ENCODE assay signal across 11 mouse cellular contexts in the genomic region with DNA sequence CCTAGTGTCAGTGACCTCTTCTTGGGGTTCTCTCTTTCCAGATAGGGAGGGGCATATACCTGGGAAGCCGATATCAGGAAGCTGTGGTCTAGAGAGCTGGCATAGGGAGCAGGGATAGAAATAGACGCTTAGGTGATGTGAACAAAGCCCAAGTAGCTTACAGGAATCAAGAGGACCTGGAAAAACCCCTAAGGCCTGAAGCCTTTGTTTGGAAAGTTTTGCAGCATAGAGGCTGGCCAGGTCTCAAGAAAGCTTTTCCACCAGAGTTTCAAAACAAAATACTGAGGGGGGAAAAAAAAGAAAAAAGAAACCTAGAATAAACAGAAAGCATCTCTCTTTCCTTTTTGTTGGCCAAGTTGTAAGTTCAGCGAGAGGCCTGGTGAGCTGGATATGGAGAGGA.
DNase-seq lines count a peak whose midpoint lies in the region; ATAC-seq and TF ChIP-seq lines count a peak whose summit lies in the region.
"Had no signal": no experiment of that assay in that cellular context is flagged by ENCODE, and none has a peak within 500 bp of the region (broad histone marks: within the 10 kb centered on the region; RNA-seq: fewer than 3 reads in every experiment).

No protein-coding gene starts in this region.

- H3K36me3 ChIP-seq in heart, adult 2 months (ENCODE audit: control insufficient read depth, insufficient read depth, low read length) = peaks cover 6% of the 10 kb centered on the region; the same call in 1 of the 2 replicates
- no peaks in the 10 kb centered on the region for H3K36me3 ChIP-seq in limb, embryonic 12.5 days
- H3K36me3 ChIP-seq in limb, embryonic 10.5 days = no peaks in the 10 kb centered on the region
- no peaks in the 10 kb centered on the region for H3K36me3 ChIP-seq in ES-Bruce4 (ENCODE audit: control insufficient read depth, insufficient read depth, low read length, poor library complexity, severe bottlenecking)
- H3K36me3 ChIP-seq in heart, embryonic 16.5 days (ENCODE audit: control insufficient read depth, insufficient read depth) = no peaks in the 10 kb centered on the region
- no peaks in the 10 kb centered on the region for H3K36me3 ChIP-seq in forebrain, embryonic 12.5 days (replicated peaks)

- H3K27ac ChIP-seq in heart, adult 2 months = peak overlapping the region; percentile 90
- H3K27ac ChIP-seq in limb, embryonic 12.5 days = peak overlapping the region; percentile 53; the same call in 1 of the 2 replicates
- H3K27ac ChIP-seq in limb, embryonic 10.5 days = no peak overlapping the region
- H3K27ac ChIP-seq in ES-Bruce4 (ENCODE audit: insufficient read depth, low read length) = peak overlapping the region; percentile 66
- peak overlapping the region; percentile 93 for H3K27ac ChIP-seq in heart, embryonic 16.5 days (ENCODE audit: low read length)
- H3K27ac ChIP-seq in forebrain, embryonic 12.5 days = no peak overlapping the region

- no peak overlapping the region for H3K4me3 ChIP-seq in heart, adult 2 months
- no peak overlapping the region for H3K4me3 ChIP-seq in limb, embryonic 12.5 days (replicated peaks)
- H3K4me3 ChIP-seq in limb, embryonic 10.5 days = no peak overlapping the region
- no peak overlapping the region for H3K4me3 ChIP-seq in ES-Bruce4 (ENCODE audit: low read depth, low read length)
- H3K4me3 ChIP-seq in heart, embryonic 16.5 days (ENCODE audit: low read length) = no peak overlapping the region
- H3K4me3 ChIP-seq in forebrain, embryonic 12.5 days (replicated peaks) = no peak overlapping the region

- no peak for TF ChIP-seq POLR2A in heart, adult 2 months (IDR thresholded peaks at IDR 0.05; ENCODE audit: insufficient read depth, low read depth, low read length)
- no peak for TF ChIP-seq POLR2A in ES-Bruce4 (IDR thresholded peaks at IDR 0.05; ENCODE audit: insufficient read depth, low read length)

- 40% methylated on average over 3 of the region's 3 CpGs for WGBS in heart, adult 2 months
- 94% methylated on average over 3 of the region's 3 CpGs for WGBS in limb, embryonic 12.5 days
- WGBS in limb, embryonic 10.5 days = 81% methylated on average over 3 of the region's 3 CpGs
- WGBS in heart, embryonic 16.5 days = 59% methylated on average over 3 of the region's 3 CpGs
- 88% methylated on average over 3 of the region's 3 CpGs for WGBS in forebrain, embryonic 12.5 days

- H3K9me3 ChIP-seq in limb, embryonic 12.5 days = no peaks in the 10 kb centered on the region
- no peaks in the 10 kb centered on the region for H3K9me3 ChIP-seq in limb, embryonic 10.5 days (replicated peaks)
- H3K9me3 ChIP-seq in ES-Bruce4 (replicated peaks; ENCODE audit: control insufficient read depth, insufficient read depth, low read length, poor library complexity, severe bottlenecking) = no peaks in the 10 kb centered on the region
- peaks cover 4% of the 10 kb centered on the region; the same call in 1 of the 2 replicates for H3K9me3 ChIP-seq in heart, embryonic 16.5 days (replicated peaks; ENCODE audit: control insufficient read depth, low read length)
- no peaks in the 10 kb centered on the region for H3K9me3 ChIP-seq in forebrain, embryonic 12.5 days

- intact Hi-C loops in heart, adult 2 months (cut with DNase I) = loop anchor here (5.0 kb wide), 1 partner anchor 59 kb away; no protein-coding TSS in a partner anchor

- DNase-seq in heart, adult 2 months = no peak
- no peak for DNase-seq in heart, adult 8-10 months (ENCODE audit: low spot score)
- no peak for DNase-seq in limb, embryonic 10.5 days (ENCODE audit: low spot score)
- DNase-seq in spleen, postnatal 4 days (ENCODE audit: low spot score in 2 of 2) = no peak
- DNase-seq: B cell, adult 2 months; cerebellum, postnatal 14 days; kidney, adult 11 months had no signal

- H3K4me2 ChIP-seq in limb, embryonic 12.5 days = no peak overlapping the region
- peak overlapping the region; percentile 38 for H3K4me2 ChIP-seq in heart, embryonic 16.5 days (ENCODE audit: low read depth, low read length)
- H3K4me2 ChIP-seq in forebrain, embryonic 12.5 days = no peak overlapping the region

- ATAC-seq in limb, embryonic 12.5 days (ENCODE audit: insufficient number of reproducible peaks, insufficient read depth, low FRiP score, low TSS enrichment, low read depth) = no peak
- ATAC-seq in heart, embryonic 16.5 days (replicated peaks; ENCODE audit: extremely low read depth, insufficient read depth, low FRiP score) = no peak
- ATAC-seq in forebrain, embryonic 12.5 days (ENCODE audit: low FRiP score) = no peak

- H3K9ac ChIP-seq in heart, adult 2 months (ENCODE audit: low read depth, low read length) = no peak overlapping the region
- H3K9ac ChIP-seq in limb, embryonic 12.5 days (replicated peaks) = no peak overlapping the region
- no peak overlapping the region for H3K9ac ChIP-seq in ES-Bruce4 (ENCODE audit: low read depth, poor library complexity, severe bottlenecking)
- no peak overlapping the region for H3K9ac ChIP-seq in heart, embryonic 16.5 days (ENCODE audit: low read length)
- H3K9ac ChIP-seq in forebrain, embryonic 12.5 days = no peak overlapping the region

- no peaks in the 10 kb centered on the region for H3K79me2 ChIP-seq in heart, adult 2 months (replicated peaks; ENCODE audit: control insufficient read depth, insufficient read depth, low read length)

- TF ChIP-seq EP300 in heart, adult 2 months (IDR thresholded peaks at IDR 0.05; ENCODE audit: insufficient read depth, low read depth, low read length) = no peak
- no peak for TF ChIP-seq EP300 in ES-Bruce4 (IDR thresholded peaks at IDR 0.05; ENCODE audit: insufficient read depth, low read depth, low read length)

- H3K27me3 ChIP-seq in heart, adult 2 months (ENCODE audit: control insufficient read depth, insufficient read depth, low read length) = no peaks in the 10 kb centered on the region
- H3K27me3 ChIP-seq in limb, embryonic 12.5 days = no peaks in the 10 kb centered on the region
- H3K27me3 ChIP-seq in limb, embryonic 10.5 days (ENCODE audit: low read depth, poor library complexity, severe bottlenecking) = no peaks in the 10 kb centered on the region
- H3K27me3 ChIP-seq in ES-Bruce4 (ENCODE audit: control insufficient read depth, insufficient read depth, low read length, poor library complexity, severe bottlenecking) = no peaks in the 10 kb centered on the region
- H3K27me3 ChIP-seq in heart, embryonic 16.5 days (ENCODE audit: control insufficient read depth, insufficient read depth, low read length) = no peaks in the 10 kb centered on the region
- no peaks in the 10 kb centered on the region for H3K27me3 ChIP-seq in forebrain, embryonic 12.5 days

- no peak for TF ChIP-seq CTCF in heart, adult 2 months (IDR thresholded peaks at IDR 0.05)
- no peak for TF ChIP-seq CTCF in ES-Bruce4 (IDR thresholded peaks at IDR 0.05; ENCODE audit: low read depth, low read length)

- peaks cover 8% of the 10 kb centered on the region for H3K4me1 ChIP-seq in heart, adult 2 months (ENCODE audit: control insufficient read depth, insufficient read depth, low read length)
- peaks cover 9% of the 10 kb centered on the region; the same call in 1 of the 2 replicates for H3K4me1 ChIP-seq in limb, embryonic 12.5 days (replicated peaks)
- H3K4me1 ChIP-seq in limb, embryonic 10.5 days = peaks cover 10% of the 10 kb centered on the region
- peaks cover 4% of the 10 kb centered on the region for H3K4me1 ChIP-seq in ES-Bruce4 (ENCODE audit: control insufficient read depth, insufficient read depth, low read length)
- peaks cover 24% of the 10 kb centered on the region for H3K4me1 ChIP-seq in heart, embryonic 16.5 days (ENCODE audit: control insufficient read depth, insufficient read depth, low read length)
- peaks cover 9% of the 10 kb centered on the region; the same call in 1 of the 2 replicates for H3K4me1 ChIP-seq in forebrain, embryonic 12.5 days

Comparison
In these comparisons a context has a peak if more than half of its experiments do, and no peak if none do; other contexts are left out.
1. H3K27ac ChIP-seq: peak in heart, adult 2 months (single experiment), limb, embryonic 12.5 days (single experiment), ES-Bruce4 (single experiment) and heart, embryonic 16.5 days (single experiment); none in limb, embryonic 10.5 days (single experiment) and forebrain, embryonic 12.5 days (single experiment).